In the genomic region with DNA sequence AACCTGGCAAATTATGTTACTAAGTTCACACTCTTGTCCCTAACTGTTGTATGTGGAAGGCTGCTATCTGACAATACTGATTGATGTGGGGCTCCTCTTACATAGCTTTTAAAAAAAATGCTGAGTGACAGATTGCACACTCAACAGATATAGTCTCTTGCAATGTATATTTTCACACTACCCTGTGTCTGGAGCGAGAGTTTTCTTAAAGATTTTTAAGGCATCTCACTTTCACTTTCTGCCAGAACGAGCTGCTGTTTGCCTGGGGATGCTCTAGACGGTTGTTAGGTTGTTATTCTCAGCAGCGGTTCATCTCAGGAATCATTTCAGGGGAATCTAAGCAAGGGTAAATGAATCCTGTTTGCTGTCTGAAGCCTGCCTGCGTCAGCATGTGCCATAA, we compare ENCODE assay signal across 22 mouse cellular contexts. TPM values are rescaled to one million over a fixed set of nuclear protein-coding genes. Genes with fewer than 3 reads are reported as not detected.
DNase-seq lines count a peak whose midpoint lies in the region; ATAC-seq lines count a peak whose summit lies in the region.
"Had no signal": no experiment of that assay in that cellular context is flagged by ENCODE, and none has a peak within 500 bp of the region (broad histone marks: within the 10 kb centered on the region; RNA-seq: fewer than 3 reads in every experiment).

No protein-coding gene starts in this region.

- H3K4me1 ChIP-seq in forebrain, embryonic 10.5 days = peaks cover 18% of the 10 kb centered on the region
- peaks cover 8% of the 10 kb centered on the region; the same call in 1 of the 2 replicates for H3K4me1 ChIP-seq in forebrain, embryonic 14.5 days (ENCODE audit: control insufficient read depth, insufficient read depth, low read length)
- H3K4me1 ChIP-seq in hindbrain, embryonic 15.5 days (replicated peaks) = no peaks in the 10 kb centered on the region
- peaks cover 17% of the 10 kb centered on the region for H3K4me1 ChIP-seq in hindbrain, embryonic 10.5 days (replicated peaks)
- peaks cover 13% of the 10 kb centered on the region for H3K4me1 ChIP-seq in neural tube, embryonic 13.5 days (replicated peaks)
- H3K4me1 ChIP-seq: intestine, embryonic 15.5 days; stomach, embryonic 15.5 days had no signal

- H3K9ac ChIP-seq in forebrain, embryonic 14.5 days (ENCODE audit: low read length) = no peak overlapping the region
- H3K9ac ChIP-seq in hindbrain, embryonic 15.5 days = no peak overlapping the region
- H3K9ac ChIP-seq in neural tube, embryonic 13.5 days = no peak overlapping the region
- H3K9ac ChIP-seq: embryonic facial prominence, embryonic 13.5 days; intestine, embryonic 15.5 days; liver, postnatal 0 days; stomach, embryonic 15.5 days had no signal

- peaks cover 6% of the 10 kb centered on the region; the same call in 1 of the 2 replicates for H3K9me3 ChIP-seq in forebrain, embryonic 10.5 days
- no peaks in the 10 kb centered on the region for H3K9me3 ChIP-seq in forebrain, embryonic 14.5 days (replicated peaks; ENCODE audit: control insufficient read depth, low read length)
- H3K9me3 ChIP-seq in hindbrain, embryonic 15.5 days = no peaks in the 10 kb centered on the region
- no peaks in the 10 kb centered on the region for H3K9me3 ChIP-seq in hindbrain, embryonic 10.5 days
- H3K9me3 ChIP-seq in neural tube, embryonic 13.5 days = no peaks in the 10 kb centered on the region
- H3K9me3 ChIP-seq: embryonic facial prominence, embryonic 13.5 days; intestine, embryonic 15.5 days; stomach, embryonic 15.5 days had no signal

- H3K36me3 ChIP-seq in forebrain, embryonic 10.5 days (replicated peaks) = no peaks in the 10 kb centered on the region
- no peaks in the 10 kb centered on the region for H3K36me3 ChIP-seq in forebrain, embryonic 14.5 days (ENCODE audit: control insufficient read depth, insufficient read depth, low read length)
- H3K36me3 ChIP-seq in hindbrain, embryonic 15.5 days = no peaks in the 10 kb centered on the region
- H3K36me3 ChIP-seq in hindbrain, embryonic 10.5 days = no peaks in the 10 kb centered on the region
- no peaks in the 10 kb centered on the region for H3K36me3 ChIP-seq in neural tube, embryonic 13.5 days
- H3K36me3 ChIP-seq: embryonic facial prominence, embryonic 13.5 days; intestine, embryonic 15.5 days; stomach, embryonic 15.5 days had no signal

- no peaks in the 10 kb centered on the region for H3K27me3 ChIP-seq in forebrain, embryonic 10.5 days (ENCODE audit: poor library complexity, severe bottlenecking)
- H3K27me3 ChIP-seq in forebrain, embryonic 14.5 days (replicated peaks; ENCODE audit: control insufficient read depth, insufficient read depth, low read length) = no peaks in the 10 kb centered on the region
- H3K27me3 ChIP-seq in hindbrain, embryonic 15.5 days = no peaks in the 10 kb centered on the region
- no peaks in the 10 kb centered on the region for H3K27me3 ChIP-seq in hindbrain, embryonic 10.5 days (ENCODE audit: insufficient read depth, poor library complexity, severe bottlenecking)
- H3K27me3 ChIP-seq in neural tube, embryonic 13.5 days = no peaks in the 10 kb centered on the region
- H3K27me3 ChIP-seq: embryonic facial prominence, embryonic 13.5 days; intestine, embryonic 15.5 days; stomach, embryonic 15.5 days had no signal

- no peak overlapping the region for H3K4me2 ChIP-seq in forebrain, embryonic 14.5 days (ENCODE audit: low read length)
- no peak overlapping the region for H3K4me2 ChIP-seq in hindbrain, embryonic 15.5 days
- no peak overlapping the region for H3K4me2 ChIP-seq in neural tube, embryonic 13.5 days
- H3K4me2 ChIP-seq: embryonic facial prominence, embryonic 13.5 days; intestine, embryonic 15.5 days; stomach, embryonic 15.5 days had no signal

- ATAC-seq in forebrain, embryonic 14.5 days = no peak
- no peak for ATAC-seq in hindbrain, embryonic 15.5 days (ENCODE audit: low FRiP score, low read depth)
- no peak for ATAC-seq in neural tube, embryonic 13.5 days (ENCODE audit: low read depth)
- ATAC-seq: intestine, embryonic 15.5 days; liver, postnatal 0 days had no signal

- no peak overlapping the region for H3K4me3 ChIP-seq in forebrain, embryonic 10.5 days
- H3K4me3 ChIP-seq in forebrain, embryonic 14.5 days (ENCODE audit: low read depth, low read length) = no peak overlapping the region
- H3K4me3 ChIP-seq in hindbrain, embryonic 15.5 days = no peak overlapping the region
- no peak overlapping the region for H3K4me3 ChIP-seq in hindbrain, embryonic 10.5 days
- H3K4me3 ChIP-seq in neural tube, embryonic 13.5 days = no peak overlapping the region
- H3K4me3 ChIP-seq: embryonic facial prominence, embryonic 13.5 days; heart, adult 2 months; intestine, embryonic 15.5 days; stomach, embryonic 15.5 days had no signal

- H3K27ac ChIP-seq in forebrain, embryonic 10.5 days = peak overlapping the region; percentile 44; the same call in 1 of the 2 replicates
- no peak overlapping the region for H3K27ac ChIP-seq in forebrain, embryonic 14.5 days (ENCODE audit: low read depth, low read length)
- H3K27ac ChIP-seq in hindbrain, embryonic 15.5 days (replicated peaks) = 0 out of 2 replicates have a peak overlapping the region, but pooled peaks have one; percentile 10
- no peak overlapping the region for H3K27ac ChIP-seq in hindbrain, embryonic 10.5 days
- 0 out of 2 replicates have a peak overlapping the region, but pooled peaks have one; percentile 13 for H3K27ac ChIP-seq in neural tube, embryonic 13.5 days (replicated peaks)
- H3K27ac ChIP-seq: embryonic facial prominence, embryonic 13.5 days; heart, adult 2 months; intestine, embryonic 15.5 days; stomach, embryonic 15.5 days had no signal

- DNase-seq in forebrain, embryonic 10.5 days (ENCODE audit: extremely low spot score, low spot score) = no peak
- no peak for DNase-seq in forebrain, embryonic 14.5 days (ENCODE audit: low spot score)
- no peak for DNase-seq in hindbrain, embryonic 10.5 days (ENCODE audit: low spot score)
- no peak for DNase-seq in neural tube, embryonic 10.5 days (ENCODE audit: extremely low spot score, low spot score)
- no peak for DNase-seq in natural killer cell, adult 2 months (ENCODE audit: low spot score in 2 of 2)
- no peak for DNase-seq in spleen, adult 18-20 months
- DNase-seq: adrenal gland, adult 8-10 months; cerebellum, adult 11-12 months; heart, adult 2 months; heart, postnatal 10 days; kidney, postnatal 4 days; liver; liver, postnatal 0 days; lung, postnatal 14 days had no signal

- WGBS in forebrain, embryonic 10.5 days = 85% methylated on average over 5 of the region's 5 CpGs
- 62% methylated on average over 5 of the region's 5 CpGs for WGBS in forebrain, embryonic 14.5 days
- 56% methylated on average over 5 of the region's 5 CpGs for WGBS in hindbrain, embryonic 15.5 days
- WGBS in hindbrain, embryonic 10.5 days = 80% methylated on average over 5 of the region's 5 CpGs
- 61% methylated on average over 5 of the region's 5 CpGs for WGBS in neural tube, embryonic 13.5 days

RNA-seq across cellular contexts. Expression of gene Gm5136, which starts 2.9 kb away (rescaled TPM):
- not detected in 2 replicates for polyA plus RNA-seq in forebrain, embryonic 10.5 days (2016; fragmentation: Nextera tagmentation; extraction: Ambion mirVana)
- polyA plus RNA-seq in forebrain, embryonic 14.5 days (2014; fragmentation: Nextera tagmentation; extraction: Ambion mirVana) = not detected in 2 replicates
- polyA plus RNA-seq in hindbrain, embryonic 15.5 days (2015; fragmentation: Nextera tagmentation; extraction: Ambion mirVana) = 0.21 and 0.41 TPM in 2 replicates
- 0.15 TPM in 1 of 2 replicates, not detected in the other for polyA plus RNA-seq in hindbrain, embryonic 10.5 days (2016; fragmentation: Nextera tagmentation; extraction: Ambion mirVana)
- 0.21 and 0.22 TPM in 2 replicates for polyA plus RNA-seq in neural tube, embryonic 13.5 days (2015; fragmentation: Nextera tagmentation; extraction: Ambion mirVana)
- polyA plus RNA-seq: embryonic facial prominence, embryonic 13.5 days; heart, adult 2 months; intestine, embryonic 15.5 days; kidney, embryonic 14.5 days; liver, postnatal 0 days; spleen, adult 2 months; stomach, embryonic 15.5 days; thymus, postnatal 0 days had no signal

Comparison
In these comparisons a context has a peak if more than half of its experiments do, and no peak if none do; other contexts are left out.
1. H3K27ac ChIP-seq: peak in forebrain, embryonic 10.5 days (single experiment), hindbrain, embryonic 15.5 days (single experiment) and neural tube, embryonic 13.5 days (single experiment); none in forebrain, embryonic 14.5 days (single experiment) and hindbrain, embryonic 10.5 days (single experiment).